ENCODE assay signal across 12 mouse cellular contexts in the genomic region with DNA sequence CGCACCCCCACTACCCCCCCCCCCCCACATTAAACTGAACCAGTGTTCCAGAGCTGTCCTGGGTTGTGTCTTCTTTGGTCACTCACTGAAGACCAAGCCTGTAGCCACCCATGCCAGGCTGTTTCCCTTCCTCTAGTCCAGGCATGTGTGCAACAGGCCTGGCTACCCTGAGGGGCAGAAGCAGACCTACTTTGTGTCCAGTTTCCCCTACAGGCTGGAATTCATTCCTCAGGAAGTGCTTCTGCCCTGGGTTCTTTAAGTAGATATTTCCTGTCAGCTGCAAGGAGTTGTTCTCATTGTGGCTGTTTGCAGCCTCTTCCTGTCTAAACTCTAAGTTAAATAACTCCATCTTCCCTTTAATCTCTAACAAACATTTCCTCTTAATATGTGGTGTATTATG.
DNase-seq lines count a peak whose midpoint lies in the region; ATAC-seq and TF ChIP-seq lines count a peak whose summit lies in the region.
"Had no signal": no experiment of that assay in that cellular context is flagged by ENCODE, and none has a peak within 500 bp of the region (broad histone marks: within the 10 kb centered on the region; RNA-seq: fewer than 3 reads in every experiment).

No protein-coding gene starts in this region.

- H3K36me3 ChIP-seq in forebrain, embryonic 11.5 days (ENCODE audit: control insufficient read depth, insufficient read depth, low read length): no peaks in the 10 kb centered on the region
- no peaks in the 10 kb centered on the region for H3K36me3 ChIP-seq in forebrain, postnatal 0 days (ENCODE audit: insufficient read depth)
- H3K36me3 ChIP-seq in liver, postnatal 0 days (replicated peaks; ENCODE audit: insufficient read depth, low read length): no peaks in the 10 kb centered on the region
- H3K36me3 ChIP-seq in embryonic facial prominence, embryonic 14.5 days (ENCODE audit: control insufficient read depth, insufficient read depth, low read length): no peaks in the 10 kb centered on the region
- H3K36me3 ChIP-seq in stomach, postnatal 0 days (ENCODE audit: control insufficient read depth, insufficient read depth, low read length): no peaks in the 10 kb centered on the region
- H3K36me3 ChIP-seq: forebrain, embryonic 15.5 days had no signal

- no peaks in the 10 kb centered on the region for H3K27me3 ChIP-seq in forebrain, embryonic 11.5 days (ENCODE audit: control insufficient read depth, insufficient read depth, low read length)
- H3K27me3 ChIP-seq in forebrain, postnatal 0 days (ENCODE audit: insufficient read depth, low read length): no peaks in the 10 kb centered on the region
- H3K27me3 ChIP-seq in liver, postnatal 0 days (ENCODE audit: insufficient read depth, low read length): no peaks in the 10 kb centered on the region
- H3K27me3 ChIP-seq in embryonic facial prominence, embryonic 14.5 days (replicated peaks; ENCODE audit: control insufficient read depth, insufficient read depth, low read length): no peaks in the 10 kb centered on the region
- H3K27me3 ChIP-seq in stomach, postnatal 0 days (ENCODE audit: control insufficient read depth, insufficient read depth, low read length): no peaks in the 10 kb centered on the region
- H3K27me3 ChIP-seq: forebrain, embryonic 15.5 days; Patski had no signal

- H3K4me3 ChIP-seq in forebrain, embryonic 11.5 days (ENCODE audit: low read depth, low read length): no peak overlapping the region
- no peak overlapping the region for H3K4me3 ChIP-seq in forebrain, postnatal 0 days (ENCODE audit: low read depth, low read length)
- no peak overlapping the region for H3K4me3 ChIP-seq in liver, postnatal 0 days (ENCODE audit: low read depth, low read length)
- H3K4me3 ChIP-seq in embryonic facial prominence, embryonic 14.5 days (ENCODE audit: low read depth, low read length): no peak overlapping the region
- H3K4me3 ChIP-seq in stomach, postnatal 0 days (ENCODE audit: low read depth, low read length): no peak overlapping the region
- H3K4me3 ChIP-seq: forebrain, embryonic 15.5 days had no signal

- H3K4me1 ChIP-seq in forebrain, embryonic 11.5 days (replicated peaks; ENCODE audit: control insufficient read depth, insufficient read depth, low read length): peaks cover 3% of the 10 kb centered on the region; the same call in 1 of the 2 replicates
- H3K4me1 ChIP-seq in forebrain, postnatal 0 days (ENCODE audit: insufficient read depth): no peaks in the 10 kb centered on the region
- no peaks in the 10 kb centered on the region for H3K4me1 ChIP-seq in liver, postnatal 0 days (ENCODE audit: insufficient read depth)
- H3K4me1 ChIP-seq in embryonic facial prominence, embryonic 14.5 days (ENCODE audit: control insufficient read depth, insufficient read depth, low read length): no peaks in the 10 kb centered on the region
- no peaks in the 10 kb centered on the region for H3K4me1 ChIP-seq in stomach, postnatal 0 days (replicated peaks; ENCODE audit: control insufficient read depth, insufficient read depth)
- H3K4me1 ChIP-seq: forebrain, embryonic 15.5 days had no signal

- no peak overlapping the region for H3K27ac ChIP-seq in forebrain, embryonic 11.5 days (ENCODE audit: low read depth, low read length)
- H3K27ac ChIP-seq in forebrain, postnatal 0 days (ENCODE audit: low read depth, low read length): no peak overlapping the region
- H3K27ac ChIP-seq in liver, postnatal 0 days (ENCODE audit: low read depth): no peak overlapping the region; the same call in 1 of the 2 replicates
- H3K27ac ChIP-seq in embryonic facial prominence, embryonic 14.5 days (replicated peaks; ENCODE audit: low read depth, low read length): no peak overlapping the region
- H3K27ac ChIP-seq in stomach, postnatal 0 days (replicated peaks): no peak overlapping the region
- H3K27ac ChIP-seq: forebrain, embryonic 15.5 days had no signal

- TF ChIP-seq CTCF in forebrain, postnatal 0 days (IDR thresholded peaks at IDR 0.05; ENCODE audit: low read depth): no peak
- 0 out of 2 replicates have a peak, but pooled peaks have one; percentile 4 for TF ChIP-seq CTCF in liver, postnatal 0 days (IDR thresholded peaks at IDR 0.05; ENCODE audit: low read depth)
- TF ChIP-seq CTCF in stomach, postnatal 0 days (IDR thresholded peaks at IDR 0.05; ENCODE audit: low read depth): peak; percentile 20

- DNase-seq in forebrain, embryonic 11.5 days (ENCODE audit: low spot score): no peak
- DNase-seq in forebrain, postnatal 0 days: no peak
- no peak for DNase-seq in liver, postnatal 0 days
- no peak for DNase-seq in liver
- peak; percentile 12 for DNase-seq in embryonic facial prominence, embryonic 14.5 days (ENCODE audit: low spot score)
- DNase-seq in stomach, postnatal 0 days (ENCODE audit: low spot score): no peak
- no peak for DNase-seq in frontal cortex, adult 2 months (ENCODE audit: extremely low spot score in 1 of 2, low spot score in 1 of 2)
- DNase-seq in cerebellum, adult 18-20 months: no peak
- DNase-seq: B cell, adult 2 months; cerebellum, postnatal 10 days had no signal

- no peaks in the 10 kb centered on the region for H3K9me3 ChIP-seq in forebrain, embryonic 11.5 days (ENCODE audit: control insufficient read depth, low read length)
- no peaks in the 10 kb centered on the region for H3K9me3 ChIP-seq in forebrain, postnatal 0 days (ENCODE audit: low read length)
- no peaks in the 10 kb centered on the region for H3K9me3 ChIP-seq in liver, postnatal 0 days (ENCODE audit: low read length)
- H3K9me3 ChIP-seq in embryonic facial prominence, embryonic 14.5 days (ENCODE audit: control insufficient read depth, low read length): no peaks in the 10 kb centered on the region
- no peaks in the 10 kb centered on the region for H3K9me3 ChIP-seq in stomach, postnatal 0 days (ENCODE audit: control insufficient read depth, low read length)
- H3K9me3 ChIP-seq: forebrain, embryonic 15.5 days had no signal

- peak; percentile 26; the same call in 1 of the 2 replicates for ATAC-seq in forebrain, embryonic 11.5 days (replicated peaks; ENCODE audit: low FRiP score)
- ATAC-seq in forebrain, postnatal 0 days: no peak
- no peak for ATAC-seq in liver, postnatal 0 days
- ATAC-seq in embryonic facial prominence, embryonic 14.5 days (ENCODE audit: low read depth): no peak
- no peak for ATAC-seq in stomach, postnatal 0 days (ENCODE audit: low FRiP score, low TSS enrichment)
- ATAC-seq: Patski had no signal

- H3K4me2 ChIP-seq in forebrain, embryonic 11.5 days (ENCODE audit: low read depth, low read length, severe bottlenecking): no peak overlapping the region
- H3K4me2 ChIP-seq in forebrain, postnatal 0 days (ENCODE audit: low read depth): no peak overlapping the region
- H3K4me2 ChIP-seq in liver, postnatal 0 days (ENCODE audit: low read depth, low read length): no peak overlapping the region
- H3K4me2 ChIP-seq in embryonic facial prominence, embryonic 14.5 days (ENCODE audit: low read depth, low read length): no peak overlapping the region
- no peak overlapping the region for H3K4me2 ChIP-seq in stomach, postnatal 0 days (replicated peaks; ENCODE audit: low read depth)
- H3K4me2 ChIP-seq: forebrain, embryonic 15.5 days had no signal

- TF ChIP-seq EP300 in liver, postnatal 0 days (IDR thresholded peaks at IDR 0.05; ENCODE audit: low read depth): no peak
- TF ChIP-seq EP300 in stomach, postnatal 0 days (optimal IDR thresholded peaks at IDR 0.05): no peak

- H3K9ac ChIP-seq in forebrain, embryonic 11.5 days (ENCODE audit: low read length): no peak overlapping the region
- no peak overlapping the region for H3K9ac ChIP-seq in forebrain, postnatal 0 days
- H3K9ac ChIP-seq in liver, postnatal 0 days (replicated peaks): no peak overlapping the region
- H3K9ac ChIP-seq in embryonic facial prominence, embryonic 14.5 days (ENCODE audit: low read depth, low read length): no peak overlapping the region
- no peak overlapping the region for H3K9ac ChIP-seq in stomach, postnatal 0 days (ENCODE audit: low read length)
- H3K9ac ChIP-seq: forebrain, embryonic 15.5 days had no signal

- 70% methylated on average over 1 of the region's 1 CpGs for WGBS in forebrain, embryonic 11.5 days
- 100% methylated on average over 1 of the region's 1 CpGs for WGBS in forebrain, postnatal 0 days
- WGBS in liver, postnatal 0 days (ENCODE audit: insufficient replicate concordance): 33% methylated on average over 1 of the region's 1 CpGs
- WGBS in embryonic facial prominence, embryonic 14.5 days: 86% methylated on average over 1 of the region's 1 CpGs
- WGBS in stomach, postnatal 0 days: 67% methylated on average over 1 of the region's 1 CpGs
